Mouse (Mus musculus) testis, adult 2 months (tissue): ENCODE data around the gene Nfix.

Source experiments
- CTCF ChIP-seq: fragments of 200-500 bp; IDR thresholded peaks from 2 replicates; pipeline ENCODE4 v1.5.1; 2012; ENCODE audit warnings: low read depth, mild to moderate bottlenecking, inconsistent platforms, low read length, moderate library complexity; ENCODE audit not compliant: control insufficient read depth, insufficient read depth, insufficient replicate concordance
- POLR2A ChIP-seq: fragments of 200-500 bp; IDR thresholded peaks from 2 replicates; pipeline ENCODE4 v1.6.1; 2012; ENCODE audit warnings: low read depth, mild to moderate bottlenecking, inconsistent platforms, low read length, moderate library complexity; ENCODE audit not compliant: control insufficient read depth

GRCm38 (mm10) chr8:84758308-84758707 is 41.8 kb downstream of the Nfix start:
- TF ChIP-seq POLR2A (no peak), CTCF (no peak)
